Mouse (Mus musculus) lung, postnatal 10 days (tissue): ENCODE results near the gene Vmn2r15.

Experiments
- DNase-seq: peaks from one replicate; pipeline ENCODE4 v3.0.0; 2021

Vmn2r15 gene

GRCm38 (mm10) chr5:109297544-109297943 lies at the start of gene Vmn2r15:
Gene Vmn2r15 (minus strand): TSS chr5:109297644.
- no peak for DNase-seq

DNA sequence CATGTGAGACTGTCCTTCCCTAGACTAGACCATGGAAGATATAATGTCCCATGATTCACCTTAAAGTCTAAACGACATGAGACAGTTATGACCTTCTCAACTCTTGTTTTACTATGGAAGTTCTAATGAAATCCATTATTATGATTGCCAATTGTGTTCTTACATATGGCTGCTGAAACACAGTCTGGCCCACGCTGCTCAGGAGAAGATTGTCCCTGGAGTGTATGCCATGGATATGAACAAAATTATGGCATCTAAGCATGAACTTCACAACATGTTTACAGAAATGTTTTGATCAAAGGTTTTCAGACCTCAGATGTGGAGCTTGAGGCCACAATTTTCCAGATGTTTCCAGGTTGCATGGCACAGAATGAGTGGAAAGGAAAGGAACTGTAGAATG lies 32.4 kb upstream of the Vmn2r15 start, which contains the start of gene Vmn2r16:
Gene Vmn2r16, plus strand, starts transcription at position 301 of the 400 bp plus-strand sequence.
- no peak for DNase-seq

DNA sequence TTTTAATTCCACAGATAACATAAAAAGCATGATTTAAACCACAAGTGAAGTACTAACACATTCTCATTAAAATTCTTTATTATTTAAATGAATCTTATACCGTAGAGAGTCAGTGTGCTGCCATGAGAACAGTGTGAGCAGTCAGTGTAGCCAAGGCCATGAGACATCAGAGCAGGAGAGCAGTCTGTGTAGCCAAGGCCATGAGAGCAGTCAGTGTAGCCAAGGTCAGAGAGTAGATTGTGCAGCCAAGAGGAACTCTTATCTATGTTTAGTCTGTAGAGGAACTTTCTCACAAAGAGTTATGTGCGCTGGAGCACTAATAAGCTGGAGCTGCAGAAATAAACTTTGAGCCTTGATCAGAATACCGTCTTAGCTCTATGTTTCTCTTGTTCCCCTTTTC lies 2.8 kb downstream of the Vmn2r15 start:
- no peak for DNase-seq
